Mouse (Mus musculus) gastrocnemius, adult 8-10 months (tissue): ENCODE measurements around the gene Hdhd3. TPM values are rescaled to one million over a fixed set of nuclear protein-coding genes. Genes with fewer than 3 reads are reported as not detected.
"Not testable (repeated sequence)": the region's sequence is repeated elsewhere in the genome, so short reads cannot be mapped to it uniquely, and the experiment has no call there.

Source experiments
- DNase-seq, 2 experiments: peaks; one replicate each; pipeline ENCODE4 v3.0.0; 2022; ENCODE audit warnings: low spot score in 2 of 2
- total RNA-seq, 4 experiments: library from RNA; stranded (reverse); gene quantifications; 2 replicates each; pipeline ENCODE4 v1.2.4; 2022

Hdhd3 gene
- total RNA-seq, 4 experiments from 2014 or later: 0.40 to 1.8 (median 1.3) TPM

DNA sequence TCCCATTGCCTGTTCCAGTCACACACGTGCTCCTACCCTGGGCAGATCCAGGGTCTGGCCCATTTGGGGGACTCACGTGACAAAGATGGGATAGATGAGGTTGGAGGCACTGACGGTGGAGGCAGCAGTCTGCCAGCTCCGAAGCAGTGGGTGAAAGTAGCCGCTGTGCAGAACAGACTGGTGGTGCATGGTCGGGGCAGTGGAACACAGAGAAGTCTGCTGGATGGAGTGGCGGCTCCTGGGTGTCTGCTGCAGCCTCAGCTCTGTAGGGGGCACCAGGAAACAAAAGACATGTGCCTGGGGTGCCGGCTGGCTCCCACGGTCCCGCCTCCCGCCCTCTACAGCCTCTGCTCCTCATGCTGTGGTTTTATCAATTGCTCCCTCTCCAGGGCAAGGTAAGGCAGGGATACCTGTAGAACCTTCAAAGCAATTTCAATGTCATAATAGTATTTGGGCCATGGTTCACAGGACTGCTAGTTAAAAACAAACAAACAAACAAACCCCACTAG is 10.8 kb upstream of the Hdhd3 start:
- DNase-seq: no peak

DNA sequence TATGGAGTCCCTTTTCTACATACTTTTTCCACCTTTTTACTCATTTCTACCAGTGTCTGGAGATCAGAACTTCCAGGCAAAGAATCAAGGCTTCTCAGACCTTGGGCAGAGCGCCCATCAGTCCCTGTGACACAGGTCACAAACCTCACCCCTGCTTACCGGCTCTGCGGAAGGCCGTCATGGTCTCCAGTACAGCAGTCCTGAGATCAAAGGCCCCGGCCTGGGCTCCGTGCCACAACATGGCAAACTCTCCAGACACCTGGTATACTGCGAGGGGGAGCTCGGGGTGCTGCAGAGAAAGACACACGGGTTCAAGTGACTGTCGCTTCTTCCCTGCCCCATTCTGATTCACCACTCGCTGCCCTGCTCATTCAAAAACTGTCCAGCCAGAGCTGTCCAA is 6.7 kb upstream of the Hdhd3 start:
- no peak for DNase-seq

DNA sequence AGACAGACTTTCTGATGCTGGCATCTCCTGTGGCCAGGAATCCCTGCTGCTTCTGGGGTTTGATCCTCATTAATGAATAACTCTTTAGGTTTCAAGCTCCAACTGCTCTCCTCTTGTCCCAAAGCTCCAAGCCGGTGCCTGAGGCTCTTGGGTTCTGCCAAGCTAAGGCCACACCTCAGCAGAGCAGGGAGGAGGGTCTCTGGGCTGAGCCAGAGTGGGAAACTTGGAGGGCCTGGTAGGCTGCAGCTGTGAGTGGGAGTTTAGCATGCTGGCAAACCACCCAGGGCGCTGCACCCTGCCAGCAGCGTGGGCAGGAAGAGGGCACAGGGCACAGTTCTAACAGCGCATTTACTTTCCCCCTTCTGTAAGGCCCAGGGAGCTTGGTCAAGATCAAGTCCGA is 5.6 kb upstream of the Hdhd3 start:
- no peak for DNase-seq

DNA sequence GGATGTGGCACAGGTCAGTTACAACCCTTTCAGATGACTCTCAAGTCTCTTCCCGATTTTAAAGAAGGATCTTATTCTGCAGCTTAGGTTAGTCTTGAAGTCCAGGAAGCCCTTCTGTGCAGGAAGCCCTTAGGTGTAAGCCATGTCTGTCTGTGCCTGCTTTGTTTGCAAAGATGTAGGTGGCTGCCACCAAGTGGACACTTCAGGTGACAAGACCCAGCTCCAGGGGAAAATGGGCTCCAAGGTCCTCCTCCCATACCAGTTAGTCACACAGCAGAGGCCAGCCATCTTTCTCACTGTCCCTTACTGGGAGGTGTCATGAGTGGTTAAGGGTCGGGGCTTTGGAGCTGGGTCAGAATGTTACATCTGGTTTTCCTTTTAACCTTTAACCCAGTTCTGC is 3.5 kb upstream of the Hdhd3 start:
- no peak for DNase-seq

GRCm38 (mm10) chr4:62505991-62506390 is 2.7 kb upstream of the Hdhd3 start:
- no peak for DNase-seq

- DNase-seq: no peak
These were observed 298 bp downstream of the Hdhd3 start for GRCm38 (mm10) chr4:62502969-62503368.

DNA sequence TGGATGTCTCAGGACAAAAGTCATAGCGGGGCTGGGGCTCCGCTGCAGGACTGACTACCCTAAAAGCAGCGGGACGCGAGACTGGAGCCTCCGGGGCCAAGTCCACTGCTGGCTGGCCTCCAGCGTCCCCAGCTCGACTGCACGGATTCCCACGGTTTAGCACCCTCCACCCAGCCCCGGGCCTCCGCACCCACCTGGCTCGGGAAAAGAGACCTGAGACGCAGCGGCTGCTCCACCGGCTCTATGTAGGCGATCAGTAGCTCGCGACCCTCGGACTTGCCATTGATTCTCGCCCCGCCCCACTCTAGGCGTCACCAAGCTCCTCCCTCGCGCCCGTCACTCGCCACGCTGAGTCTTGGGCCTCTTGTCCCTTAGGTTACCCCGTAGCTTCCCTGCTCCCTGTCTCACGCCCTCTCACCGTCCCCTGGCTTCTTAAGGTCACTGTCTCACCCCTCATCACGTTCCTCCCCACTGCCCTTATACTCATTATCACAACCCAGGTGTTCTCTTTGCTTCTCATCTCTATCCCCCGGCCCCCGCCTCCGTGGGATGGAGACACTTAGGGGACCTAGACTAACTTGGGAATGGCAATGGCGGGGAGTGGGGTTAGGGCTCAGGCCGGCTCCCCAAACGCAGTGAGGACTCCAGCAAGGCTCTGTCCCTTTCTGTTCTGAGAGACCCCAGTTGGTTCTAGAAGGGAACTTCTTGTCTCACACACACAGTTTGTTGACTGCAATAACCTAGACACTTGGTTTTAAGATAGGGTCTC is 1.1 kb downstream of the Hdhd3 start:
- DNase-seq: peak; percentile 79 to 82

GRCm38 (mm10) chr4:62501534-62501933 is 1.7 kb downstream of the Hdhd3 start:
- DNase-seq: no peak

- no peak for DNase-seq
These were observed 2.5 kb downstream of the Hdhd3 start for GRCm38 (mm10) chr4:62500799-62501198.

GRCm38 (mm10) chr4:62496815-62497214 is 6.5 kb downstream of the Hdhd3 start:
- no peak for DNase-seq

DNA sequence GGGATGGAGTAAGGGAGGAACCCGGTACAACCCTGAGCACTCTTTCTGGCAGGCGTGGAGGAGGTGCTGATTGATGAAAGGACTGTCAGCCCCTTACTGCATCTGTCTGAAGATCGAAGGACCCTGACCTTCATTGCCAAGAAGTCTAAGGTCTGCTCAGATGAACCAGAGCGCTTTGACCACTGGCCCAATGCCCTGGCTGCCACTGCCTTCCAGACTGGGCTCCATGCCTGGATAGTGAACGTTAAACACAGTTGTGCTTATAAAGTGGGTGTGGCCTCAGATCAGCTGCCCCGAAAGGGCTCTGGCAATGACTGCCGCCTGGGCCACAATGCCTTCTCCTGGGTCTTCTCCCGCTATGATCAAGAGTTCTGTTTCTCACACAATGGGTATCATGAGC is 7.3 kb downstream of the Hdhd3 start:
- DNase-seq: peak in 1 of 2 experiments; percentile 48

DNA sequence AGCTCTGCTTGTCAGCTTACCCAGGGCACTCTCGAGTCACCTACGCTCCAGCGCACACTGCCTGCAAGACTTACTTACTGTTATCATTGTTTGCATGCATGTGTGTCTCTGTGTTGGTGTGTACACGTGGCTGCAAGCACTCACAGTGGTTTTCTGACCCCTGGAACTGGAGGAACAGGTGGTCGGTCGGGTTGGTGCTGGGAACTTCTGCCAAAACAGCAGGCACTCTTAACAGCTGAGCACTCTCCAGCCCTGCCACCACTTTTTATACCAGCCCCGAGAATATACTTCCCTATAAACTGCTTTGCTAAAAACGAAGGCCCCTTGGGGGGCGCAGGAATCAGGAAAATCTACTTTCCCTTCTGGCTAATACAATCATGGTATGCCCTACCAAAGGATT is 9.0 kb downstream of the Hdhd3 start:
- DNase-seq: no peak

- DNase-seq: no peak
These were observed 10.6 kb downstream of the Hdhd3 start for GRCm38 (mm10) chr4:62492682-62493081.

GRCm38 (mm10) chr4:62487914-62488313 is 15.4 kb downstream of the Hdhd3 start:
- no peak for DNase-seq

DNA sequence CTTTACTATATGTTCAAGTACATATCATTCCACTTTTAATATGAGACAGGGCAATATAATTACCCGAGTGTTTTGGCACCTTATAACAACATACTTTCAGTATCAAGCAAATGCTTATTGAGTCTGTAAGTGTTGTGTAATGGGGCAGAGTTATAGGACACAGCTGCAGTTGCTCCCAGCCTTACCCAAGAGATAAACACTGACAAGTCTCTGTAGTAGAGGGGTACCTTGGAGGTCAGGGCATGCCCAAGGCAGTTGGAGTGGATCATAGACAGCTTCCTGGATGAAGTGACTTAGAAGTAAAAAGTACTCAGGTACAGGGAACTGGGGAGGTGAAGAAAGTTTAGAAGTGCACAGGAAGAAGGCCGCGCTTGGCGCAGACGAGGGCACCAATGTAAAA is 16.1 kb downstream of the Hdhd3 start:
- no peak for DNase-seq

GRCm38 (mm10) chr4:62486162-62486696 is 17.0 kb downstream of the Hdhd3 start:
- DNase-seq: no peak

DNA sequence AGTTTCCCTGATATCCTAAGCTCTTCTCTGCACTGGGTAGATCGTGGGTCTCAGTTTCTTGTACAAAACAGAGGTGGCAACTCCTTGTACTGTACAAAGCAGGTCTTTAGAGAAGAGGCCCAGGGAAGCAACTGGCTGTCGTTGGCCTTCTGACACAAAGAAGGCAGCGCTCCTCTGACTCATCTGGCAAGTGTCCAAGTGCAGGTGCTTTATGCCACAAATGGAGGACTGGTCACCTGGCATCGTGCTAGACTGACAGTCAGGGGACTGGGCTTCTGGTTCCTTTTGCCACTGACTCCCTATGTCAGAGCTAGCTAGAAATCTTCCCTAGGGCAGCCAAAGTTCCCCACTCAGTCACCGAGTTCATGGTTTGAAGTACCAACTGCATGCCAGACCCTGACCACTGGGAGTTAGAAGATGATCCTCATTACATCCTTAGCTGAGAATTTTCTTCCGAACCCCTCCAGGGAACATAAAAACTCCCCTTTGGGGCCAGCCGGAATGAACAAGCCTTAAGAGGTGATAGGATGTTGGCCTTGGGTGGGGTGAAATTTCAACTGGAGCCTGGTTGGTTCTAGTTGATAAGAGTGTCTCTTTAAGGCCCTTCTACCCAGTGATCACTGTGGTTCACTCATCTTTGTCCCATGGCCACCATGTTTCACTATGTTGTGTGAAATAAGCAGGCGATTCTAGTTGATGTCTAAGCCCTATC is 17.7 kb downstream of the Hdhd3 start:
- DNase-seq: no peak

- no peak for DNase-seq
These were observed 18.3 kb downstream of the Hdhd3 start for GRCm38 (mm10) chr4:62484928-62485327.

DNA sequence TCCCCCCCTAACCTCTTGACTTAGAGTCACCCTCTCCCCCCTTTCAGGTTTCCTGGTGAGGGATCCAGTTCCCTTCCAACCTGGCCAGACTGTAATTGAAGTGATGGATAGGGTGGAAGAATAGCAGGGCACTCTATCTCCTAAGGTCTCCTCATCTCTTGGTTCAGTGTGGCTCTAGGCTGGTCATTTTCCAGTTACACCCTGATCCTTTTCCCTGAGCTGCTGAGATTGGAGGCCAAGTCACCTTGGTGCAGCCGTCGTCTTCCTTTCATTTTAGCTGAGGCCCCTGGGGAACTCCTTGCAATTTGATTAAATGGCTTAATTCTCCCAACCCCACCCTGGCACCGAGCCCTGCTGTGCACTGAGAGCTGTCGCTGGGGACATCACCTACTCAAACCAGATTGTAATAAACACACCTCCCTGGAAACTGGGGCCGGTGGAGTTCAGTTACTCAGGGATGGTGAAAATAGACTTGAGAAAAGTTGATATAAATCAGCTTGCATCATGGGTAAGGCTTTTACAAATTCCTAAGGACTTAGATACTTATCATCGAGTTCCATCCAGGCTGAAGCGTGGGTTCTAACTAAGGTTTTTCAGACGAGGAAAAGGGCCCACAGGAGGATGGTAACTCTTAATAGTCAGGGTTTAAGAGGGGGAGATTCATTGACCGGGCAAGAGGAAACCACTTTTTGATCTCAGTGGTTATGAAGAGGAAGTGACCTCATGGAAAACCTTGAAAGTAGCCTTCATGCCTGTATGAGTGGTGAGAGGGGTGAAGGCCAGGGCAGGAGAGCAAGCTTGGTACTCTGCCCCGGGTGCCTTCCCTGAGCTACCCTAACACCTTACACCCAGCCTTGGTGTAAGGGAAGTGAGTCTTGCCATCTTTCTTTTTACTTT is 22.3 kb downstream of the Hdhd3 start:
- no peak for DNase-seq

GRCm38 (mm10) chr4:62479937-62480708 is 23.1 kb downstream of the Hdhd3 start, which contains the start of gene Bspry:
Gene Bspry (plus strand): TSS chr4:62480053.
- DNase-seq: no peak

DNA sequence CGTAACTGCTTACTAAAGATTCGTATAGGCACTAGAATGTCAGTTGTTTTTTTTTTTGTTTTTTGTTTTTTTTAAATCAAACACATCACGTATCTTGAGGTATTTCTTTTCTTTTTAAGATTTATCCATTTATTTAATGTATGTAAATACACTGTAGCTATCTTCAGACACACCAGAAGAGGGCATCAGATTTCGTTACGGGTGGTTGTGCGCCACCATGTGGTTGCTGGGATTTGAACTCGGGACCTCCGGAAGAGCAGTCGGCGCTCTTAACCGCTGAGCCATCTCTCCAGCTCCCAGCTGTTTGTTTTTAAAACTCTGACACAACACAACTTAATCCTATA is 23.7 kb downstream of the Hdhd3 start:
- not testable (repeated sequence) for DNase-seq
